Mouse (Mus musculus): ENCODE measurements at regions not wholly inside any gene's neighbourhood (a gene's known extent, or its start where the extent isn't known, plus 50 kb on each side); places are given as distances from the start of the nearest gene placed in this dataset.

DNA sequence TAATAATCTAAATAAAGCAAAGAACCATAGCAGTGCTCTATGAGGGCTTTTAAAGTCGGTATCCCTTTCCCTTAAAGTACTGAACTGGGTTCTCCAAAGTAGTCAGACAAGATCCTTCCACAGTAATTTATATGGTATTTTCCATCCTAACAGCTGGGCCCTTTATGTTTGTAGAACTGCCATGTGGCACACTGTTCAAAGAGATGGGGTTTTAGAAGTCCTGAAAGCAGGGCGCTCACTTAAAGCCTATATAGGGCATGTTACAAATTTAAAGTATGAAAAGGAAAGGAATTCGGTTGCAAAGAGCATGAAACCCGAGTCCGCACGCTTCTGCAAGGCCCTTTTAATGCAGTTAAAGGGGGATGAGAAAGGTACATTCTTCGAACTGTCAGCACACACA lies 609.7 kb downstream of the Efna5 start:
- no peak for DNase-seq
- TF ChIP-seq CTCF (IDR thresholded peaks at IDR 0.05; ENCODE audit: insufficient read depth, low read length) = no peak
- TF ChIP-seq POLR2A (IDR thresholded peaks at IDR 0.05; ENCODE audit: borderline replicate concordance, extremely low read depth, low read depth, low read length) = no peak
- WGBS = 68% methylated on average over 7 of the region's 7 CpGs
- no peaks in the 10 kb centered on the region for H3K4me1 ChIP-seq (ENCODE audit: control insufficient read depth, insufficient read depth, low read length)
- H3K4me3 ChIP-seq (replicated peaks; ENCODE audit: extremely low read depth, low read depth, low read length) = no peak overlapping the region

DNA sequence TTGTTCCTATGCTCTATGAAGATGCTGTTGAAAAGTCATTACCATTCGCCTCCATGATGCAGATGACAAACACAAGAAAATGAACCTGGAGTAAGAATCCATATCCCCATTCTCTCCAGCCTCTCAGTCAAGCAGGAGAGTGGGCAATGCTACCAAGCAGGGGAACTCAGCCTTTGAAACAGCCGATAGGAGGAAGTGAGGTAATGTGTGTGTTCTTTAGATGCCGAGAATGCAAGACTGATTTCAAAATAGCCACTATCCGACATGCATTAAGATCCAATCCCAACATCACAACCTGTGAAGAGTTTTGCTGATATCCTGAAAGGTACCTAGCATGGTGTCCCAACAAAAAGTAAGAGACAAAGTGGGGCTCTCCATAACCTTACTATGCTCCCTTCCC lies 611.8 kb downstream of the Efna5 start:
- TF ChIP-seq CTCF (IDR thresholded peaks at IDR 0.05; ENCODE audit: insufficient read depth, low read length) (no peak), POLR2A (IDR thresholded peaks at IDR 0.05; ENCODE audit: borderline replicate concordance, extremely low read depth, low read depth, low read length) (no peak)
- no peak overlapping the region for H3K4me3 ChIP-seq (replicated peaks; ENCODE audit: extremely low read depth, low read depth, low read length)
- 80% methylated on average over 4 of the region's 4 CpGs for WGBS

DNA sequence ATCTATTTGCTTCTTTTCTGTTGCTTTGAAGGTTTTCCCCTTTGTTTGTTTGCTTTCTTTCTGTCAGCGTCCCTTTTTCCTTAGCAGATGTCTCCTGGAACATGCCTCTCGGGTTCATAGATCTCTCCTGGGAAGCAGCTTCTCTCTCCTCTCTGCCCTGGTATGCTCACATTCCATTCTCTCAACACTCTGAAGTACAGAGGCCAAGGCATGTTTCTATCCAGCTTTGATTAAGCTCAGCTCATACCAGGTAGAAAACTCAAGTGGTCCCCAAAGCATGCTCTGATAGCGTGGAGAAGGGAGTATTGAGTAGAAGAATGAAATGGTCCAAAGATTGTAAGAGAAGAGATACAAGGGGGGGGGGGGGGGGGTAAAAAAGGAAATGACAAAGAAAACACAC lies 627.7 kb downstream of the Efna5 start:
- WGBS = 28% methylated on average over 3 of the region's 3 CpGs
- no peak for DNase-seq
- Histone ChIP-seq H3K4me1 (ENCODE audit: control insufficient read depth, insufficient read depth, low read length) (no peaks in the 10 kb centered on the region), H3K4me3 (replicated peaks; ENCODE audit: extremely low read depth, low read depth, low read length) (no peak overlapping the region)
- TF ChIP-seq CTCF (IDR thresholded peaks at IDR 0.05; ENCODE audit: insufficient read depth, low read length) = no peak
- TF ChIP-seq POLR2A (IDR thresholded peaks at IDR 0.05; ENCODE audit: borderline replicate concordance, extremely low read depth, low read depth, low read length) = no peak

More for the DNA sequence above, 611.8 kb downstream of the Efna5 start:
- DNase-seq = no peak
- no peaks in the 10 kb centered on the region for H3K4me1 ChIP-seq (ENCODE audit: control insufficient read depth, insufficient read depth, low read length)

DNA sequence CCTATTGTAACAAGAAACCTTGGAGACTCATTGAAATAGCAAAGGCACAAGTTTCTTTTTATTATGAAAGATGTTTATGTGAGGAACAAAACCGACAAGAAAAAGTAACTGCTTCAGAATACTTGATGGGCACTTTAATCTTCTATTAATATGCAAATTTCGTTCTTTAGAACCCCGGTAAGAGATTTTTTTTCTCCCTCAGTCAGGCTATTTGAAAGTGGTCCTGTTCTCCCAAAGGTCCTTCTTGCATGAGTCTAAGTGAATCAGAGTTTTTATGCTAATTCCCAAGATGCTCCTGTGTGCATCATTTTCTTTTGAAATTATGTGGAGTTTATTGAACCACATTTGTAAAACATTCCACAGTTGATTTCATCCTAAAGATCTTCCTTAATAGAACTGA lies 633.1 kb downstream of the Efna5 start:
- 51% methylated on average over 3 of the region's 3 CpGs for WGBS
- no peaks in the 10 kb centered on the region for H3K4me1 ChIP-seq (ENCODE audit: control insufficient read depth, insufficient read depth, low read length)
- no peak overlapping the region for H3K4me3 ChIP-seq (replicated peaks; ENCODE audit: extremely low read depth, low read depth, low read length)
- DNase-seq = no peak
- TF ChIP-seq CTCF (IDR thresholded peaks at IDR 0.05; ENCODE audit: insufficient read depth, low read length) = no peak
- no peak for TF ChIP-seq POLR2A (IDR thresholded peaks at IDR 0.05; ENCODE audit: borderline replicate concordance, extremely low read depth, low read depth, low read length)

DNA sequence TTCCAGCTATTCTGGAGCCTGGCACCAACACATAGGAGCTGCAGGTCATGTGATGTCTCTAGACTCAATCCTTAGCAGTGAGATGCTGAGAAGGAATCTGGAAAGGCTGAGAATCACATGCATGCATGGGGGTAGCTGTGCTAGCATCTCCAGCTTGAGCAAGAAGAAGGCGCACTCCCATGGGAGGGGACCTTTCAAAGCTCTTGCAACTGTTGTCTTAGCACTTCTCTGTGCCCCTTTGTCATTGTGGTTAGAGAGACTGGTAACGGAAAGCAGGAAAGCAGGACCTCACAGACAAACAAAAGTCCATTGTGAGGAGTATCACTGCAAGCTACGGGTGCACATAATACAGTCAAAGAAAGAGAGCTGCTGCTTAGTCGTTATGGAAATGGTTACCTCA lies 634.5 kb downstream of the Efna5 start:
- no peak for TF ChIP-seq CTCF (IDR thresholded peaks at IDR 0.05; ENCODE audit: insufficient read depth, low read length)
- TF ChIP-seq POLR2A (IDR thresholded peaks at IDR 0.05; ENCODE audit: borderline replicate concordance, extremely low read depth, low read depth, low read length) = no peak
- WGBS = 58% methylated on average over 4 of the region's 4 CpGs
- H3K4me3 ChIP-seq (replicated peaks; ENCODE audit: extremely low read depth, low read depth, low read length) = no peak overlapping the region
- DNase-seq = no peak
- H3K4me1 ChIP-seq (ENCODE audit: control insufficient read depth, insufficient read depth, low read length) = no peaks in the 10 kb centered on the region

DNA sequence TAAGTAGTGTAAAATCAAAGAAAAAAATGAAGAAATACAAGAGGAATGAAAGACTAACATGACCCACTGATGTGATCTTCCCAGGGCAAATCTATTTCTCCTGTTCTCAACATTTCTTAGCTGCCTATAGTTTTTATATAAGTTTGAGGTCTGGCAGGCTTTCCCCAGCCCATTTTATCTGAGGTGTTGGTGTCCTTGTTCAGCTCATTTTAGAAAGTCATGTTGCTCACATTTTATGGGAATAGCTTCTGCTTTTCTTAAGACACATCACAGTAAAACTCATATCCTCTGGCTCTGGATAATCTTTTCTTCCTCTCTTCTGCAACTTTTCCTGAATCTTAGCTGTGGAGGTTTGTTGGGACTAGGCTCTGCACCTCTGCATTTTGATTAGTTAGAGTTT lies 650.2 kb downstream of the Efna5 start:
- DNase-seq = no peak
- no peak overlapping the region for H3K4me3 ChIP-seq (replicated peaks; ENCODE audit: extremely low read depth, low read depth, low read length)
- no peaks in the 10 kb centered on the region for H3K4me1 ChIP-seq (ENCODE audit: control insufficient read depth, insufficient read depth, low read length)
- TF ChIP-seq POLR2A (IDR thresholded peaks at IDR 0.05; ENCODE audit: borderline replicate concordance, extremely low read depth, low read depth, low read length) (no peak), CTCF (IDR thresholded peaks at IDR 0.05; ENCODE audit: insufficient read depth, low read length) (no peak)

DNA sequence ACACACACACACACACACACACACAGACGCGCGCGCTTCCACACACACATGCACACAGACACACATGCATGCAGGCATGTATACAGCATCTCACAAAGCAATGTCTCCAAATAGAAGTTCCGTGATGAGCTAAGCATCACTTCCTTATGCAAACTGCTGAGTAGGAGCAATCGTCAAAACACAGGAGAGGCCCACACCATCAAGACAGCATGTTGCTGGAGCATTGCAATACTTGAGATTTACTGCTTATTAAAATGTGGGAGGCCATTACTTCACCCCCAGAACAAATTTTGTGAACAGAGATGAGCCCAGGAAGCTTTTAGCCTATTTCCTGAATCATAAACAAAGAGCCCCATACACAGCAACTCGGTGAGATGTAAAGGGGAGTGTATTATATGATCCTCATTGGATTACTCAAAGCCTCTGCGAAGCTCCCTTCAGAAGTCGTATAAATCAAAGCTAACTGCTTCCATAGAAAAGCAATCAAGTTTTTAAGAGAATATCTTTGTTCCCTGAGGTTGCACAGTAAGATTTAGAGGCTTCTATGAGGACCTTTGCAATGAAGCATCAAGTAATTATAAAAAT lies 670.6 kb downstream of the Efna5 start:
- DNase-seq = no peak
- Histone ChIP-seq H3K4me1 (ENCODE audit: control insufficient read depth, insufficient read depth, low read length) (no peaks in the 10 kb centered on the region), H3K4me3 (replicated peaks; ENCODE audit: extremely low read depth, low read depth, low read length) (no peak overlapping the region)
- WGBS = 83% methylated on average over 9 of the region's 9 CpGs
- TF ChIP-seq POLR2A (IDR thresholded peaks at IDR 0.05; ENCODE audit: borderline replicate concordance, extremely low read depth, low read depth, low read length) (no peak), CTCF (IDR thresholded peaks at IDR 0.05; ENCODE audit: insufficient read depth, low read length) (no peak)

DNA sequence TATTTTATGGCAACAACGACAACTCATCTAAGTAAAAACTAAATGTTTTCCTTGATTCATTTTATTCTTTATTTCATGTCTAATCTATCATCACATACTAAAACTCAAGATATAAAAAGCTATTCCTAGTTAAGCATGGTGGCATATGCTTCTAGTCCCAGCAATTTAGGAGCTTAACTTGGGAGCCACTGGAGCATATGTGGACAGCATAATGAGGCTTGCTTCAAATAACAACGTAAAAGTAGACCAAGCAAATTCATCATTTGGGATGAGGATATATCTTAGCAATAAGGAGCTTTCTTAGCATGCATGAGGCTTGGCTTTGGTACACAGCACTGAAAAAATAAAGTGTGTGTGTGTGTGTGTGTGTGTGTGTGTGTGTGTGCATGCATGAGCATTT lies 678.5 kb downstream of the Efna5 start:
- no peaks in the 10 kb centered on the region for H3K4me1 ChIP-seq (ENCODE audit: control insufficient read depth, insufficient read depth, low read length)
- WGBS = 84% methylated on average over 2 of the region's 2 CpGs
- DNase-seq = no peak
- TF ChIP-seq POLR2A (IDR thresholded peaks at IDR 0.05; ENCODE audit: borderline replicate concordance, extremely low read depth, low read depth, low read length) (no peak), CTCF (IDR thresholded peaks at IDR 0.05; ENCODE audit: insufficient read depth, low read length) (no peak)
- no peak overlapping the region for H3K4me3 ChIP-seq (replicated peaks; ENCODE audit: extremely low read depth, low read depth, low read length)

DNA sequence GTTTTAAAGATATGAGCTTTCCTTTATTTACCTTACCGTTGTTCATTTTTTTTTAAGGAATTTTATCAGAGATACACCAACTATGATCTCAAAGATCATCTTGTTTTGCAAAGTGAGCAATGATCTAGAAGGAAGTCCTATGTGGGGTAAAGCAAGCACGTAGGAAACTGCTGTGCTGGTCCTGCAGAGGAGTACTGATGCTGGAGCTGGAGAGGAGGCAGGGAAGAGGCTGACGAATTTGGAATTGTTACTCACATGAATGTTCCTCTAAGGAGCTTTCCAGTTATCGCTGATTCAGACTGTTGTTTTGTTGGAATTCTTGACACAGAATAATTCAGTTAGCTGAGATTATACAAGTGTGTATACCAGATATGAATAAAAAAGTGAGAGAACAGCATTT lies 680.6 kb downstream of the Efna5 start:
- TF ChIP-seq POLR2A (IDR thresholded peaks at IDR 0.05; ENCODE audit: borderline replicate concordance, extremely low read depth, low read depth, low read length) (no peak), CTCF (IDR thresholded peaks at IDR 0.05; ENCODE audit: insufficient read depth, low read length) (no peak)
- H3K4me3 ChIP-seq (replicated peaks; ENCODE audit: extremely low read depth, low read depth, low read length) = no peak overlapping the region
- 79% methylated on average over 4 of the region's 4 CpGs for WGBS
- no peaks in the 10 kb centered on the region for H3K4me1 ChIP-seq (ENCODE audit: control insufficient read depth, insufficient read depth, low read length)
- DNase-seq = no peak

DNA sequence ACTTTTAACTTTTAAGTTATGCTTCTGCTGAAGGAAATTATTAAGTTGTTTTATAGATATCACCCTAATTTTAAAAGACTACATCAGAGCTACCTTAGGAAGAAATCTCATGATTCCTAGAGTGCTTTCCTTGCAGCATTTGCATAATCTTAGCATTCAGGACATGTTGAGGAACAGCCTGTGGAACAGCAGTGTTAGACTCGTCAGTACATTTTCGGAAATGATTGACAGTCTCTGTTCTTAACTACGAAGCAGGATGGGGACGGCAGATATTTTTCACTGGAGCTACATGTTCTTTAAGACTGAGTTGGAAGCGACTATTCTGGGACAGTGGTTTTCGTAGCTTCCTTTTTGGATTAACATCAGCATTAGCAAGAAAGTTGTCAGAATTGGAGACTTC lies 681.6 kb downstream of the Efna5 start:
- WGBS = 86% methylated on average over 6 of the region's 6 CpGs
- Histone ChIP-seq H3K4me3 (replicated peaks; ENCODE audit: extremely low read depth, low read depth, low read length) (no peak overlapping the region), H3K4me1 (ENCODE audit: control insufficient read depth, insufficient read depth, low read length) (no peaks in the 10 kb centered on the region)
- DNase-seq = no peak
- TF ChIP-seq POLR2A (IDR thresholded peaks at IDR 0.05; ENCODE audit: borderline replicate concordance, extremely low read depth, low read depth, low read length) (no peak), CTCF (IDR thresholded peaks at IDR 0.05; ENCODE audit: insufficient read depth, low read length) (no peak)
